Mouse (Mus musculus): Measurements from ENCODE around the gene Ywhah. TPM values are rescaled to one million over a fixed set of nuclear protein-coding genes. Genes with fewer than 3 reads are reported as not detected.

The Ywhah gene
- polyA plus RNA-seq, 1 experiment from 2014 or later: 500 TPM

DNA sequence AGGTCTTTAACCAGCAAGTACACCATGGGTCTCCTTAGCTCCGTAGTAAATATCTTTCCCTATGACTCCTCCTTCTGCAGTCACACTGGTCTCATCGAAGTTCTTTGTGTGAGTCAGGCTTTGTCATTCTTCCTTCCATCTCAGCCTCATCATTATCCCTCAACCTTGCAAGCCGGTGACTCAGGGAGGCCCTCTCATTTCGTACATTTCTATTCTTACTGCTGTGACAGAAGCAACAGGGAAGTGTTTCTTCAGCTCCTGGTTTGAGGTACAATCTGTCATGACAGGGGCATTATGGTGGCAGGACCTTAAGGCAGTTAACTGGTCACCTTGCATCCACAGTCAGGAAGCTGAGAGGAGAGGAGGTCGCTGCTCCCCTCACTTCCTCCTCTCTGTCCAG lies 15.8 kb upstream of the Ywhah start:
- WGBS: 83% methylated on average over 5 of the region's 5 CpGs
- H3K27ac ChIP-seq: no peak overlapping the region
- no peak for DNase-seq (ENCODE audit: low spot score)
- H3K4me1 ChIP-seq: peaks cover 19% of the 10 kb centered on the region
- no peaks in the 10 kb centered on the region for H3K36me3 ChIP-seq
- no peaks in the 10 kb centered on the region for H3K27me3 ChIP-seq (ENCODE audit: insufficient read depth, poor library complexity, severe bottlenecking)
- no peak overlapping the region for H3K4me3 ChIP-seq
- H3K9me3 ChIP-seq: no peaks in the 10 kb centered on the region

DNA sequence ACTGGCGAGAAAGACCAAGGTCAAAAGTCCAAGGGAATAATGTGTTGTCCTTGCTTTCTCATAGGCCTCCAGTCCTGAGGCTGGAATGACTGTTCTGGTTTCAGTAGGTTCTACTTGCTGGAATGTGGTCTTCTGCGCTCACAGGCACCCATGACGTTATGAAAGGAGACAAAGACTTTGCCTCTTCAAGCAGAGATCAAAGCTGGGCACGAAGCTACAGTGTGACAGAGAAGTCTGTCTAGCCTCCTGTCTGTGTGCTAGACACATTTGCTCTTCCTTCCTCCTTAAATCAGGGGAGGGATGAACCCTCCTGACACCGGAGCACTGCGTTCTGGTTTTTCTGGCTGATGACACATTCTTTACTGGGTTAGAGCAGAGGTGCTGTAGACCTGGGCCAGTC lies 15.1 kb upstream of the Ywhah start:
- 78% methylated on average over 6 of the region's 6 CpGs for whole genome bisulfite sequencing
- Histone ChIP-seq H3K27ac (no peak overlapping the region), H3K4me3 (no peak overlapping the region), H3K27me3 (ENCODE audit: insufficient read depth, poor library complexity, severe bottlenecking) (no peaks in the 10 kb centered on the region), H3K9me3 (no peaks in the 10 kb centered on the region), H3K36me3 (no peaks in the 10 kb centered on the region), H3K4me1 (peaks cover 19% of the 10 kb centered on the region)
- no peak for DNase-seq (ENCODE audit: low spot score)

GRCm38 (mm10) chr5:33004110-33004509 lies 14.5 kb upstream of the Ywhah start:
- Histone ChIP-seq H3K27ac (no peak overlapping the region), H3K9me3 (no peaks in the 10 kb centered on the region), H3K4me1 (peaks cover 19% of the 10 kb centered on the region), H3K36me3 (no peaks in the 10 kb centered on the region), H3K4me3 (no peak overlapping the region), H3K27me3 (ENCODE audit: insufficient read depth, poor library complexity, severe bottlenecking) (no peaks in the 10 kb centered on the region)
- 86% methylated on average over 4 of the region's 4 CpGs for WGBS
- no peak for DNase-seq (ENCODE audit: low spot score)

DNA sequence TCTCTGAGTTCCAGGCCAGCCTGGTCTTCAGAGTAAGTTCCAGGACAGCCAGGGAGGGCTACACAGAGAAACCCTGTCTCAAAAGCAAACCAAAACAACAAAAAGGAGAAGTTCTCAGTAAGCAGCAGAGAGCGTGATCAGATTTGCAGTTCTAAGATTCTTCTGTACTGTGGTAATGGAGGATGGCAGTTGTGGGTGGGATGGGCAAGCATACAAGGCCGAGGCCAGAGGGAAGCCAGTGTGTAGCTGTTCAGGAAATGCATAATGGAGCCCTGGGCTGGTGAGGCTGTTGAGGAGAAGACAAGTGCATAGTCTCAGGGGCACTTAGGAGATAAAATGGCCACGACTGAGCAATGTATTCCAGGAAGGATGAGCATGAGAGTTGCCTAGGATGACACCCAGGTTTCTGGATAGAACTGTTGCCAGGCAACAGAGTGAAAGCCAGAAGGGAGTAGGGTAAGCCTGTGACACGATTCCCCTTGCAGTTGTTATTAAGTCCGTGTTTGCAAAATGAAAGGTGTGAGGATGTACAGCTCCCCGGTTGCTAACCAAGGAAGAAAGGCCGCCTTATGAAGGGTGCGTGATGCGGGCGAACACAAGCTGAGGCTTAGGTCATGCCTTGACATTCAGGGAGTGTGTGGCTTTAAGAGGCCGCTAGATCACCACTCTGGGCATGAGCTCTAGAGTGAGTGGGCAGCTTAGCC lies 13.0 kb upstream of the Ywhah start:
- Histone ChIP-seq H3K4me3 (no peak overlapping the region), H3K9me3 (no peaks in the 10 kb centered on the region), H3K4me1 (peaks cover 29% of the 10 kb centered on the region), H3K27me3 (ENCODE audit: insufficient read depth, poor library complexity, severe bottlenecking) (no peaks in the 10 kb centered on the region), H3K36me3 (no peaks in the 10 kb centered on the region), H3K27ac (peak overlapping the region; percentile 57; the same call in 1 of the 2 replicates)
- 75% methylated on average over 11 of the region's 11 CpGs for WGBS
- DNase-seq (ENCODE audit: low spot score): no peak

GRCm38 (mm10) chr5:33006670-33007069 lies 11.9 kb upstream of the Ywhah start:
- H3K27ac ChIP-seq: no peak overlapping the region
- no peak for DNase-seq (ENCODE audit: low spot score)
- no peaks in the 10 kb centered on the region for H3K9me3 ChIP-seq

GRCm38 (mm10) chr5:33007371-33007770 lies 11.2 kb upstream of the Ywhah start:
- no peaks in the 10 kb centered on the region for H3K36me3 ChIP-seq
- WGBS: 59% methylated on average over 4 of the region's 4 CpGs

More at GRCm38 (mm10) chr5:33006670-33007069, 11.9 kb upstream of the Ywhah start:
- Histone ChIP-seq H3K27me3 (ENCODE audit: insufficient read depth, poor library complexity, severe bottlenecking) (no peaks in the 10 kb centered on the region), H3K4me1 (peaks cover 33% of the 10 kb centered on the region), H3K36me3 (no peaks in the 10 kb centered on the region), H3K4me3 (no peak overlapping the region)
- WGBS: 42% methylated on average over 8 of the region's 8 CpGs

GRCm38 (mm10) chr5:33009301-33009700 lies 9.3 kb upstream of the Ywhah start:
- Histone ChIP-seq H3K27me3 (ENCODE audit: insufficient read depth, poor library complexity, severe bottlenecking) (no peaks in the 10 kb centered on the region), H3K4me3 (no peak overlapping the region), H3K36me3 (no peaks in the 10 kb centered on the region), H3K9me3 (no peaks in the 10 kb centered on the region), H3K27ac (no peak overlapping the region), H3K4me1 (peaks cover 33% of the 10 kb centered on the region)
- no peak for DNase-seq (ENCODE audit: low spot score)
- WGBS: 74% methylated on average over 2 of the region's 2 CpGs

More at GRCm38 (mm10) chr5:33007371-33007770, 11.2 kb upstream of the Ywhah start:
- Histone ChIP-seq H3K4me1 (peaks cover 33% of the 10 kb centered on the region), H3K27me3 (ENCODE audit: insufficient read depth, poor library complexity, severe bottlenecking) (no peaks in the 10 kb centered on the region), H3K9me3 (no peaks in the 10 kb centered on the region), H3K4me3 (no peak overlapping the region), H3K27ac (no peak overlapping the region)
- no peak for DNase-seq (ENCODE audit: low spot score)

- Histone ChIP-seq H3K4me1 (peaks cover 33% of the 10 kb centered on the region), H3K27ac (peak overlapping the region; percentile 43; the same call in 1 of the 2 replicates), H3K9me3 (no peaks in the 10 kb centered on the region), H3K4me3 (no peak overlapping the region), H3K36me3 (no peaks in the 10 kb centered on the region), H3K27me3 (ENCODE audit: insufficient read depth, poor library complexity, severe bottlenecking) (no peaks in the 10 kb centered on the region)
- 72% methylated on average over 14 of the region's 14 CpGs for WGBS
- DNase-seq (ENCODE audit: low spot score): no peak
Observed at GRCm38 (mm10) chr5:33009818-33010812, 8.5 kb upstream of the Ywhah start.

- 45% methylated on average over 15 of the region's 15 CpGs for WGBS
- Histone ChIP-seq H3K27ac (peak overlapping the region; percentile 43), H3K27me3 (ENCODE audit: insufficient read depth, poor library complexity, severe bottlenecking) (no peaks in the 10 kb centered on the region), H3K36me3 (no peaks in the 10 kb centered on the region), H3K4me3 (no peak overlapping the region), H3K4me1 (peaks cover 25% of the 10 kb centered on the region), H3K9me3 (no peaks in the 10 kb centered on the region)
- DNase-seq (ENCODE audit: low spot score): no peak
Observed at GRCm38 (mm10) chr5:33011132-33012106, 7.2 kb upstream of the Ywhah start.

DNA sequence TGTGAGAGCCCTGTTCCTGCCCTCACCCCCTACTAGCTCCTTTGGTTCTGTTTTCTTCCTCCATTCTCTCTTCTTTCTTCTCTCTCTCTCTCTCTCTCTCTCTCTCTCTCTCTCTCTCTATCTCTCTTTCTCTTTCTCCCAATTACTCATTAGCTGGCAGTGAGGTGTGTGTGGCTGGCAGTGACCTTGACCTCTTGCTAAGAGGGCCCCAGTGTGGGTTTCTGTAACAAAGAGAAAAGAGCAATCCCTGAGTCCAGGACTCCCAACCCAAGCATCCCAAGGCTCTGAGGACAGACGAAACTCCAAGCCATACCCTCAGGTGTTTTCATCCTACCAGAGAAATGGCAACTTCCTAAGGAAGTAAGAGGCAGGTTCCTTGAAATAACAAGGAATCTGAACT lies 4.5 kb upstream of the Ywhah start:
- H3K4me3 ChIP-seq: no peak overlapping the region
- no peak overlapping the region for H3K27ac ChIP-seq
- DNase-seq (ENCODE audit: low spot score): no peak
- no peaks in the 10 kb centered on the region for H3K27me3 ChIP-seq (ENCODE audit: insufficient read depth, poor library complexity, severe bottlenecking)
- 87% methylated on average over 1 of the region's 1 CpGs for WGBS
- no peaks in the 10 kb centered on the region for H3K9me3 ChIP-seq
- H3K36me3 ChIP-seq: no peaks in the 10 kb centered on the region
- H3K4me1 ChIP-seq: peaks cover 29% of the 10 kb centered on the region

DNA sequence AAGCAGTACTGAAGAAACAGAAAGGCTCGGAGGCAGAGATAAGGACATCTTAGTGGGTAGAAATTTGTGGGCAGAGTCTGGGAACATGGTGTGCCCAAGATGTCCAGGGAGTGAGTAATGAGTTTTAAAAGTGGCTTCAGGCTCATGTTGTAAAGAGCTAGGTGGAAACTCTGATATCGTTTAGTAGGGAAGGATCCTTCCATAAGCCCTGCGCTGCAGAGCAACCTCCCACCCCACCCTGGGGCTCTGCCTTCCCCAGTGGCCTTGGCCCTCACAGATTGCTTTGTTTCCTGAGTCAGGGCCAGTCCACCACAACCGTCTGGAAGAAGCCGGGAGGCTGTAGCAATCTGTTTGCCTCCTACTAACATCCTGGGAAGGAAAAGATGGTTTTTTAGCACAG lies 3.0 kb upstream of the Ywhah start:
- Histone ChIP-seq H3K4me3 (no peak overlapping the region), H3K36me3 (no peaks in the 10 kb centered on the region), H3K27me3 (ENCODE audit: insufficient read depth, poor library complexity, severe bottlenecking) (no peaks in the 10 kb centered on the region), H3K9me3 (no peaks in the 10 kb centered on the region), H3K4me1 (peaks cover 23% of the 10 kb centered on the region), H3K27ac (no peak overlapping the region)
- no peak for DNase-seq (ENCODE audit: low spot score)
- 57% methylated on average over 5 of the region's 5 CpGs for WGBS

- Histone ChIP-seq H3K4me3 (peak overlapping the region; percentile 85), H3K4me1 (peaks cover 33% of the 10 kb centered on the region), H3K27ac (peak overlapping the region; percentile 99), H3K27me3 (ENCODE audit: insufficient read depth, poor library complexity, severe bottlenecking) (no peaks in the 10 kb centered on the region), H3K9me3 (no peaks in the 10 kb centered on the region), H3K36me3 (peaks cover 17% of the 10 kb centered on the region)
- no peak for DNase-seq (ENCODE audit: low spot score)
- 1% methylated on average over 15 of the region's 15 CpGs for WGBS
Observed at GRCm38 (mm10) chr5:33018189-33018560, 441 bp upstream of the Ywhah start.

All from heart, embryonic 10.5 days (tissue).